Mouse (Mus musculus): ENCODE measurements around the gene Hs6st3.
"Not testable (repeated sequence)": the region's sequence is repeated elsewhere in the genome, so short reads cannot be mapped to it uniquely, and the experiment has no call there.

Hs6st3 gene

GRCm38 (mm10) chr14:119248001-119248607, 110.0 kb downstream of the Hs6st3 start:
- no peak for DNase-seq (ENCODE audit: low read depth, low spot score)

- no peak for DNase-seq (ENCODE audit: low read depth, low spot score)
These were observed 112.2 kb downstream of the Hs6st3 start for GRCm38 (mm10) chr14:119250353-119250752.

GRCm38 (mm10) chr14:119255396-119255795, 117.3 kb downstream of the Hs6st3 start:
- no peak for DNase-seq (ENCODE audit: low read depth, low spot score)

- no peak for DNase-seq (ENCODE audit: low read depth, low spot score)
These were observed 118.9 kb downstream of the Hs6st3 start for GRCm38 (mm10) chr14:119257072-119257471.

- no peak for DNase-seq (ENCODE audit: low read depth, low spot score)
These were observed 122.2 kb downstream of the Hs6st3 start for GRCm38 (mm10) chr14:119260176-119260962.

GRCm38 (mm10) chr14:119266334-119266733, 128.2 kb downstream of the Hs6st3 start:
- DNase-seq (ENCODE audit: low read depth, low spot score), result no peak

GRCm38 (mm10) chr14:119273088-119273487, 134.9 kb downstream of the Hs6st3 start:
- no peak for DNase-seq (ENCODE audit: low read depth, low spot score)

- not testable (repeated sequence) for DNase-seq (ENCODE audit: low read depth, low spot score)
These were observed 140.0 kb downstream of the Hs6st3 start for GRCm38 (mm10) chr14:119278156-119278555.

- DNase-seq (ENCODE audit: low read depth, low spot score), result no peak
These were observed 145.8 kb downstream of the Hs6st3 start for GRCm38 (mm10) chr14:119283951-119284350.

- DNase-seq (ENCODE audit: low read depth, low spot score), result no peak
These were observed 151.5 kb downstream of the Hs6st3 start for GRCm38 (mm10) chr14:119289668-119290067.

- no peak for DNase-seq (ENCODE audit: low read depth, low spot score)
These were observed 155.9 kb downstream of the Hs6st3 start for GRCm38 (mm10) chr14:119294071-119294470.

- no peak for DNase-seq (ENCODE audit: low read depth, low spot score)
These were observed 168.3 kb downstream of the Hs6st3 start for GRCm38 (mm10) chr14:119306461-119306860.

GRCm38 (mm10) chr14:119318379-119318778, 180.2 kb downstream of the Hs6st3 start:
- DNase-seq (ENCODE audit: low read depth, low spot score), result no peak

GRCm38 (mm10) chr14:119347236-119347635, 209.1 kb downstream of the Hs6st3 start:
- DNase-seq (ENCODE audit: low read depth, low spot score), result no peak

- DNase-seq (ENCODE audit: low read depth, low spot score), result no peak
These were observed 223.3 kb downstream of the Hs6st3 start for GRCm38 (mm10) chr14:119361414-119361813.

- DNase-seq (ENCODE audit: low read depth, low spot score), result no peak
These were observed 229.8 kb downstream of the Hs6st3 start for GRCm38 (mm10) chr14:119367866-119368425.

- no peak for DNase-seq (ENCODE audit: low read depth, low spot score)
These were observed 231.1 kb downstream of the Hs6st3 start for GRCm38 (mm10) chr14:119369274-119369673.

- DNase-seq (ENCODE audit: low read depth, low spot score), result no peak
These were observed 231.9 kb downstream of the Hs6st3 start for GRCm38 (mm10) chr14:119370013-119370412.

- no peak for DNase-seq (ENCODE audit: low read depth, low spot score)
These were observed 241.2 kb downstream of the Hs6st3 start for GRCm38 (mm10) chr14:119379303-119379702.

GRCm38 (mm10) chr14:119401618-119402017, 263.5 kb downstream of the Hs6st3 start:
- DNase-seq (ENCODE audit: low read depth, low spot score), result no peak

- peak; percentile 3 for DNase-seq (ENCODE audit: low read depth, low spot score)
These were observed 271.4 kb downstream of the Hs6st3 start for GRCm38 (mm10) chr14:119409334-119410050.

GRCm38 (mm10) chr14:119422894-119423293, 284.8 kb downstream of the Hs6st3 start:
- DNase-seq (ENCODE audit: low read depth, low spot score), result no peak

Measured in forelimb bud, embryonic 11.5 days (tissue).